Mouse (Mus musculus): Measurements from ENCODE around the gene Tm7sf2.

GRCm38 (mm10) chr19:6061641-6062302, 6.4 kb downstream of the Tm7sf2 start:
- no peak for TF ChIP-seq CTCF (IDR thresholded peaks at IDR 0.05; ENCODE audit: borderline replicate concordance, extremely low read depth, insufficient read depth, insufficient read length)
- TF ChIP-seq POLR2A (IDR thresholded peaks at IDR 0.05; ENCODE audit: borderline replicate concordance, extremely low read depth, insufficient read depth, insufficient read length, poor library complexity, severe bottlenecking), result no peak

Measured in brain, embryonic 14.5 days (tissue).